Mouse (Mus musculus) mature B cell (primary cell): ENCODE results near the gene Gm12830.

ENCODE experiments used
- in situ Hi-C: fragments of 300-500 bp; cut with MboI; formaldehyde crosslinking; loops from 2 replicates; pipeline ENCODE4 v1.14.3; 2019

Gene Gm12830

GRCm38 (mm10) chr4:114844600-114844999, 23.1 kb downstream of the Gm12830 start:
- in situ Hi-C loops = no loop called here

- in situ Hi-C loops = no loop called here
These were observed 24.1 kb downstream of the Gm12830 start for GRCm38 (mm10) chr4:114845622-114846021.

GRCm38 (mm10) chr4:114846723-114847122, 25.2 kb downstream of the Gm12830 start:
- in situ Hi-C loops = no loop called here

GRCm38 (mm10) chr4:114853968-114854367, 32.4 kb downstream of the Gm12830 start:
- in situ Hi-C loops = no loop called here

GRCm38 (mm10) chr4:114858426-114858825, 36.9 kb downstream of the Gm12830 start:
- in situ Hi-C loops = no loop called here

GRCm38 (mm10) chr4:114863166-114863565, 41.6 kb downstream of the Gm12830 start:
- in situ Hi-C loops = no loop called here

GRCm38 (mm10) chr4:114869765-114870490, 48.4 kb downstream of the Gm12830 start:
- in situ Hi-C loops = no loop called here

GRCm38 (mm10) chr4:114876441-114876972, 55.0 kb downstream of the Gm12830 start:
- in situ Hi-C loops = no loop called here

- in situ Hi-C loops = no loop called here
These were observed 60.7 kb downstream of the Gm12830 start for GRCm38 (mm10) chr4:114882232-114882631.

GRCm38 (mm10) chr4:114897853-114898252, 76.3 kb downstream of the Gm12830 start:
- in situ Hi-C loops = no loop called here

GRCm38 (mm10) chr4:114899885-114900284, 78.4 kb downstream of the Gm12830 start:
- in situ Hi-C loops = loop anchor here (25.0 kb wide), 1 partner anchor 238 kb away; no protein-coding TSS in a partner anchor

- in situ Hi-C loops = loop anchor here (25.0 kb wide), 1 partner anchor 239 kb away; no protein-coding TSS in a partner anchor
These were observed 79.5 kb downstream of the Gm12830 start for GRCm38 (mm10) chr4:114900866-114901642.

- in situ Hi-C loops = loop anchor here (25.0 kb wide), 1 partner anchor 239 kb away; no protein-coding TSS in a partner anchor
These were observed 80.3 kb downstream of the Gm12830 start for GRCm38 (mm10) chr4:114901643-114902351.

- in situ Hi-C loops = loop anchor here (25.0 kb wide), 1 partner anchor 241 kb away; no protein-coding TSS in a partner anchor
These were observed 81.3 kb downstream of the Gm12830 start for GRCm38 (mm10) chr4:114902641-114903421.

- in situ Hi-C loops = loop anchor here (25.0 kb wide), 1 partner anchor 241 kb away; no protein-coding TSS in a partner anchor
These were observed 81.9 kb downstream of the Gm12830 start for GRCm38 (mm10) chr4:114903422-114903782.

GRCm38 (mm10) chr4:114905501-114905900, 84.0 kb downstream of the Gm12830 start:
- in situ Hi-C loops = loop anchor here (25.0 kb wide), 1 partner anchor 243 kb away; no protein-coding TSS in a partner anchor
